Mouse (Mus musculus) bone marrow, adult 2 months (tissue): ENCODE results near the gene Gm7324.
"Not testable (repeated sequence)": the region's sequence is repeated elsewhere in the genome, so short reads cannot be mapped to it uniquely, and the experiment has no call there.

Source experiments
- CTCF ChIP-seq: fragments of 200-500 bp; IDR thresholded peaks from 2 replicates; pipeline ENCODE4 v1.5.1; 2011; ENCODE audit warnings: low read length, control low read depth; ENCODE audit not compliant: control insufficient read depth, insufficient read depth
- POLR2A ChIP-seq: fragments of 200-500 bp; IDR thresholded peaks from 2 replicates; pipeline ENCODE4 v1.6.1; 2011; ENCODE audit warnings: low read depth, mild to moderate bottlenecking, control low read depth, low read length, borderline replicate concordance; ENCODE audit not compliant: control insufficient read depth

DNA sequence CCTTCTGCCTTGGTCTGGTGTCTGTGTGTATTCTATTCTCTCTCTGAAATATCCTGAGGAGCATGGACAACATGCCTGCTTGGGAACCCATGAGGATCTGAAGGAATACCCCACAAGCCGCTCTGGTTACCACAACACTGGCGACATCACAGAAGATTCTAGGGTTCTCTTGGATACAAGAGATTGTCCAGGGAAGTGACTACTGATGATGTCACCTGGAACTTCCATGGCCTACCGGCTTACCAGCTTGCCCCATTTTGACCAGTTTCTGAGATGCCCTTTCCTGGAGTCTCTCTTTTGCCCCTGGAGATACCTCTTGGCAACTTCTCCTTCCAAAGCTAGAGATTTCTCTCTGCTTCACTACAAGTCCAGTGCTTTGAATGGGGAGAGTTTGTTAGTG, 29.8 kb downstream of the Gm7324 start, which contains the start of gene Gm16506:
- TF ChIP-seq POLR2A, CTCF: not testable (repeated sequence)
